28 mouse cellular contexts compared by ENCODE assay signal in the genomic region with DNA sequence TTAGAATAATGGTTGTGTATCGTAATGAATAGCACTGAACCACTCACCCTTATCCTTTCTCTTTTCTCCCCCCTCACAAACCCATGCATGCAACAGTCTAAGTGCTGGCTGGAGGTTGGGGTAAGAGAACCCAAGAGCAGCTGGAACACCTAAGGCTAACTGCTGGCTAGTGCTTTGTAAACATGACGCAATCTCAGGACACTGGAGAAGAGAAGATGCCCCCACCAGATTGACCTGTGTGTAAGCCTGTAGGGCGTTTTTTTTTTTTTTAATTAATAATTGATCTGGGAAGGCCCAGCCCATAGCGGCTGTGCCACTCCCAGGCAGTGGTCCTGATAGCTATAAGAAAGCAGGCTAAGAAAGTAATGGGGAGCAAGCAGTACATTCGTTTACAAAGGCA.
"Had no signal": no experiment of that assay in that cellular context is flagged by ENCODE, and none has a peak within 500 bp of the region (broad histone marks: within the 10 kb centered on the region; RNA-seq: fewer than 3 reads in every experiment).

No protein-coding gene starts in this region.

- H3K4me2 ChIP-seq: embryonic facial prominence, embryonic 12.5 days; embryonic facial prominence, embryonic 13.5 days; embryonic facial prominence, embryonic 15.5 days; forebrain, embryonic 12.5 days; forebrain, embryonic 13.5 days; forebrain, embryonic 15.5 days had no signal

- H3K27me3 ChIP-seq: embryonic facial prominence, embryonic 12.5 days; embryonic facial prominence, embryonic 13.5 days; embryonic facial prominence, embryonic 15.5 days; forebrain, embryonic 12.5 days; forebrain, embryonic 13.5 days; forebrain, embryonic 15.5 days had no signal

- DNase-seq: cerebellum, adult 2 months; cerebellum, adult 8-10 months; cerebellum, adult 9-10 months; cerebellum, adult 9-11 months; cerebellum, postnatal 10 days; cerebellum, postnatal 14 days; cerebellum, postnatal 25 days; cerebellum, postnatal 36 days; embryo, embryonic 11 days; forebrain, postnatal 0 days; gastrocnemius, adult 2 months; gastrocnemius, postnatal 10 days; gastrocnemius, postnatal 14 days; gastrocnemius, postnatal 25 days; gastrocnemius, postnatal 36 days; heart, adult 11 months; heart, adult 18-20 months had no signal

- ATAC-seq: forebrain, embryonic 13.5 days; forebrain, embryonic 14.5 days; forebrain, embryonic 15.5 days; forebrain, embryonic 16.5 days; forebrain, postnatal 0 days had no signal

- H3K36me3 ChIP-seq: embryonic facial prominence, embryonic 10.5 days; embryonic facial prominence, embryonic 12.5 days; embryonic facial prominence, embryonic 13.5 days; embryonic facial prominence, embryonic 15.5 days; forebrain, embryonic 10.5 days; forebrain, embryonic 12.5 days; forebrain, embryonic 15.5 days had no signal

- H3K9ac ChIP-seq: embryonic facial prominence, embryonic 12.5 days; embryonic facial prominence, embryonic 13.5 days; embryonic facial prominence, embryonic 15.5 days; forebrain, embryonic 12.5 days; forebrain, embryonic 13.5 days; forebrain, embryonic 15.5 days; forebrain, postnatal 0 days had no signal

- H3K9me3 ChIP-seq: embryonic facial prominence, embryonic 10.5 days; embryonic facial prominence, embryonic 12.5 days; embryonic facial prominence, embryonic 13.5 days; embryonic facial prominence, embryonic 15.5 days; forebrain, embryonic 10.5 days; forebrain, embryonic 12.5 days; forebrain, embryonic 13.5 days; forebrain, embryonic 15.5 days had no signal

- H3K4me1 ChIP-seq: embryonic facial prominence, embryonic 10.5 days; embryonic facial prominence, embryonic 12.5 days; embryonic facial prominence, embryonic 13.5 days; embryonic facial prominence, embryonic 15.5 days; forebrain, embryonic 10.5 days; forebrain, embryonic 12.5 days; forebrain, embryonic 13.5 days; forebrain, embryonic 15.5 days had no signal

- H3K4me3 ChIP-seq: embryonic facial prominence, embryonic 10.5 days; embryonic facial prominence, embryonic 12.5 days; embryonic facial prominence, embryonic 13.5 days; embryonic facial prominence, embryonic 15.5 days; erythroblast, embryonic 14.5 days; forebrain, embryonic 10.5 days; forebrain, embryonic 12.5 days; forebrain, embryonic 13.5 days; forebrain, embryonic 15.5 days; gastrocnemius, adult 2 months had no signal

- H3K27ac ChIP-seq: embryonic facial prominence, embryonic 10.5 days; embryonic facial prominence, embryonic 12.5 days; embryonic facial prominence, embryonic 13.5 days; embryonic facial prominence, embryonic 15.5 days; forebrain, embryonic 10.5 days; forebrain, embryonic 12.5 days; forebrain, embryonic 13.5 days; forebrain, embryonic 15.5 days; gastrocnemius, adult 2 months had no signal
